Mouse (Mus musculus): ENCODE measurements around the gene Susd4.

- no peak for TF ChIP-seq NELFE (IDR thresholded peaks at IDR 0.05; ENCODE audit: low read depth, low read length)
- no peak for TF ChIP-seq POLR2A (IDR thresholded peaks at IDR 0.05; ENCODE audit: low read depth, low read length)
- no peak for TF ChIP-seq UBTF (IDR thresholded peaks at IDR 0.05; ENCODE audit: low read depth, low read length)
- TF ChIP-seq USF2 (conservative IDR thresholded peaks at IDR 0.05; ENCODE audit: low read depth, low read length): no peak
- no peak for TF ChIP-seq ZKSCAN1 (IDR thresholded peaks at IDR 0.05; ENCODE audit: borderline replicate concordance, low read depth, low read length)
- TF ChIP-seq CTCF (conservative IDR thresholded peaks at IDR 0.05 in 1 of 2, IDR thresholded peaks at IDR 0.05 in 1 of 2; ENCODE audit: low read depth in 2 of 2, low read length in 2 of 2): no peak
- TF ChIP-seq JUN (IDR thresholded peaks at IDR 0.05; ENCODE audit: insufficient read depth, low read depth, low read length): no peak
- no peak for TF ChIP-seq E2F4 (IDR thresholded peaks at IDR 0.05; ENCODE audit: insufficient replicate concordance, low read depth, low read length)
- no peak for TF ChIP-seq SIN3A (IDR thresholded peaks at IDR 0.05; ENCODE audit: low read length)
- no peak for TF ChIP-seq NRF1 (IDR thresholded peaks at IDR 0.05; ENCODE audit: low read depth, low read length)
- TF ChIP-seq EP300 (IDR thresholded peaks at IDR 0.05; ENCODE audit: low read length): no peak
- no peak for TF ChIP-seq MXI1 (IDR thresholded peaks at IDR 0.05; ENCODE audit: low read depth, low read length)
Observed at GRCm38 (mm10) chr1:182763716-182764461, at the start of gene Susd4.

Data from CH12.LX (cell line).